Mouse (Mus musculus): ENCODE data around the gene Cryba4. TPM values are rescaled to one million over a fixed set of nuclear protein-coding genes. Genes with fewer than 3 reads are reported as not detected.

Cryba4 gene
- polyA plus RNA-seq, 1 experiment: not detected

DNA sequence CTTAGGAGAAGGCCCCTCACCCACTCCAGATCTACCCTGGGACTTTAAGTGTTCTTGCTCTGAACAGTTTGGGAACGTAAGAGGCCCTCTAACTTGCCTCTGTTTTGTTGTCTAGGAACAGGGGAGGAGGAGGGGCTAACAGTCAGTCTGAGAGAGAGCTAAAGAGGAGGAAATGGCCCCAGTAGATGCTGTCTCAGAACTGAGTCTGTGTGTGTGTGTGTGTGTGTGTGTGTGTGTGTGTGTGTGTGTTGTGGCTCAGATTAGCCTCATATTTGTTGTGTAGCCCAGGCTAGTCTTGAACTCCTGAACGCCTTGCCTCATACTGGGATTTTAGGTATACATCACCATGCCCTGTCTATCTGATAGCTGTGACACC, 34.3 kb upstream of the Cryba4 start:
- TF ChIP-seq POLR2A (IDR thresholded peaks at IDR 0.05; ENCODE audit: low read depth, low read length): no peak
- TF ChIP-seq CTCF (conservative IDR thresholded peaks at IDR 0.05; ENCODE audit: insufficient read depth, insufficient read length, low read depth, low read length): no peak
- H3K36me3 ChIP-seq (ENCODE audit: control insufficient read depth, insufficient read depth, low read length): no peaks in the 10 kb centered on the region
- H3K27ac ChIP-seq (ENCODE audit: insufficient read depth, low read depth, low read length): no peak overlapping the region
- WGBS: 83% methylated on average over 2 of the region's 2 CpGs
- H3K4me3 ChIP-seq (ENCODE audit: insufficient read depth, low read depth, low read length): no peak overlapping the region
- H3K4me1 ChIP-seq (ENCODE audit: control insufficient read depth, insufficient read depth, low read length): peaks cover 16% of the 10 kb centered on the region
- DNase-seq: no peak
- no peaks in the 10 kb centered on the region for H3K27me3 ChIP-seq (replicated peaks; ENCODE audit: control insufficient read depth, insufficient read depth, low read length)

GRCm38 (mm10) chr5:112285548-112286085, 33.3 kb upstream of the Cryba4 start:
- Histone ChIP-seq H3K4me1 (ENCODE audit: control insufficient read depth, insufficient read depth, low read length) (peaks cover 16% of the 10 kb centered on the region), H3K27ac (ENCODE audit: insufficient read depth, low read depth, low read length) (no peak overlapping the region), H3K27me3 (replicated peaks; ENCODE audit: control insufficient read depth, insufficient read depth, low read length) (no peaks in the 10 kb centered on the region), H3K4me3 (ENCODE audit: insufficient read depth, low read depth, low read length) (no peak overlapping the region), H3K36me3 (ENCODE audit: control insufficient read depth, insufficient read depth, low read length) (no peaks in the 10 kb centered on the region)
- WGBS: 89% methylated on average over 7 of the region's 7 CpGs
- no peak for TF ChIP-seq CTCF (conservative IDR thresholded peaks at IDR 0.05; ENCODE audit: insufficient read depth, insufficient read length, low read depth, low read length)
- TF ChIP-seq POLR2A (IDR thresholded peaks at IDR 0.05; ENCODE audit: low read depth, low read length): no peak
- no peak for DNase-seq

- no peaks in the 10 kb centered on the region for H3K27me3 ChIP-seq (replicated peaks; ENCODE audit: control insufficient read depth, insufficient read depth, low read length)
- no peak for TF ChIP-seq CTCF (conservative IDR thresholded peaks at IDR 0.05; ENCODE audit: insufficient read depth, insufficient read length, low read depth, low read length)
- no peak overlapping the region for H3K4me3 ChIP-seq (ENCODE audit: insufficient read depth, low read depth, low read length)
- 60% methylated on average over 7 of the region's 7 CpGs for WGBS
- H3K36me3 ChIP-seq (ENCODE audit: control insufficient read depth, insufficient read depth, low read length): no peaks in the 10 kb centered on the region
- peak overlapping the region; percentile 62 for H3K27ac ChIP-seq (ENCODE audit: insufficient read depth, low read depth, low read length)
- peaks cover 16% of the 10 kb centered on the region for H3K4me1 ChIP-seq (ENCODE audit: control insufficient read depth, insufficient read depth, low read length)
- no peak for DNase-seq
Measured at GRCm38 (mm10) chr5:112284203-112284582, 31.9 kb upstream of the Cryba4 start.

DNA sequence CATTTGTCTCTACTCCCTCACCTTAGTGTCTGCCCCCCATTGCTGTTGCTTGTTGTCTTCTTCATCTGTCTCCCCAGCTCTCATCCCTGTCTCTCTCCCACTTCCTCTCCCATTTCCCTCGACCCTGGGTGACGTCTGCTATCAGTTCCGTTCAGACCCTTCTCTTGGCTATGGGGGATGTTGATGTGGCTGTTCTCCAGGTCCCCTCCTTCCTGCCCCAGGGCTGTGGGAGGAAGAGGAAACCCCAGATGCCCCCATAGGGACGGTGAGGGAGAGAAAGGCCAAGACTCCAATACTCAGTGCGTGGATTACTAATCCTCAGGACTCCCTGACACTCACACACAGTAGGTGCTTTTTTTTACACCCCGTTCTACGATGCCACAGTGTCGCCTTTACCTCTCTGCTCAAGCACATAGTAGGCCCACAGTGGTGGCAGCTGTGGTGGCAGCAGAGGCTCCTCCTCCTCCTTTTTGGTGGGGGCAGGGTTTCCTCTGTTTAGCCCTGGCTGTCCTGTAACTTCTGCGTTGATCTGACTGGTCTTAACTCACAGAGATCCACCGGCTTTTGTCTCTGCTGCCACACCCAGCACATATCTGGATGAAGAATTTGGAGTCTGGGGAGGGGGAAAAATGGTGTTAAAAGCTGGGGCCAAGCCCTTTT, 31.4 kb upstream of the Cryba4 start:
- H3K4me1 ChIP-seq (ENCODE audit: control insufficient read depth, insufficient read depth, low read length): peaks cover 18% of the 10 kb centered on the region
- H3K27me3 ChIP-seq (replicated peaks; ENCODE audit: control insufficient read depth, insufficient read depth, low read length): no peaks in the 10 kb centered on the region
- peak overlapping the region; percentile 62 for H3K27ac ChIP-seq (ENCODE audit: insufficient read depth, low read depth, low read length)
- TF ChIP-seq POLR2A (IDR thresholded peaks at IDR 0.05; ENCODE audit: low read depth, low read length) (no peak), CTCF (conservative IDR thresholded peaks at IDR 0.05; ENCODE audit: insufficient read depth, insufficient read length, low read depth, low read length) (no peak)
- WGBS: 61% methylated on average over 10 of the region's 10 CpGs
- no peak overlapping the region for H3K4me3 ChIP-seq (ENCODE audit: insufficient read depth, low read depth, low read length)
- H3K36me3 ChIP-seq (ENCODE audit: control insufficient read depth, insufficient read depth, low read length): no peaks in the 10 kb centered on the region
- DNase-seq: peak; percentile 78

GRCm38 (mm10) chr5:112282780-112283482, 30.6 kb upstream of the Cryba4 start:
- no peaks in the 10 kb centered on the region for H3K36me3 ChIP-seq (ENCODE audit: control insufficient read depth, insufficient read depth, low read length)
- TF ChIP-seq POLR2A (IDR thresholded peaks at IDR 0.05; ENCODE audit: low read depth, low read length) (no peak), CTCF (conservative IDR thresholded peaks at IDR 0.05; ENCODE audit: insufficient read depth, insufficient read length, low read depth, low read length) (no peak)
- WGBS: 60% methylated on average over 9 of the region's 9 CpGs
- peak overlapping the region; percentile 38 for H3K27ac ChIP-seq (ENCODE audit: insufficient read depth, low read depth, low read length)
- H3K4me3 ChIP-seq (ENCODE audit: insufficient read depth, low read depth, low read length): no peak overlapping the region
- H3K27me3 ChIP-seq (replicated peaks; ENCODE audit: control insufficient read depth, insufficient read depth, low read length): no peaks in the 10 kb centered on the region
- peak; percentile 48 for DNase-seq
- peaks cover 18% of the 10 kb centered on the region for H3K4me1 ChIP-seq (ENCODE audit: control insufficient read depth, insufficient read depth, low read length)

DNA sequence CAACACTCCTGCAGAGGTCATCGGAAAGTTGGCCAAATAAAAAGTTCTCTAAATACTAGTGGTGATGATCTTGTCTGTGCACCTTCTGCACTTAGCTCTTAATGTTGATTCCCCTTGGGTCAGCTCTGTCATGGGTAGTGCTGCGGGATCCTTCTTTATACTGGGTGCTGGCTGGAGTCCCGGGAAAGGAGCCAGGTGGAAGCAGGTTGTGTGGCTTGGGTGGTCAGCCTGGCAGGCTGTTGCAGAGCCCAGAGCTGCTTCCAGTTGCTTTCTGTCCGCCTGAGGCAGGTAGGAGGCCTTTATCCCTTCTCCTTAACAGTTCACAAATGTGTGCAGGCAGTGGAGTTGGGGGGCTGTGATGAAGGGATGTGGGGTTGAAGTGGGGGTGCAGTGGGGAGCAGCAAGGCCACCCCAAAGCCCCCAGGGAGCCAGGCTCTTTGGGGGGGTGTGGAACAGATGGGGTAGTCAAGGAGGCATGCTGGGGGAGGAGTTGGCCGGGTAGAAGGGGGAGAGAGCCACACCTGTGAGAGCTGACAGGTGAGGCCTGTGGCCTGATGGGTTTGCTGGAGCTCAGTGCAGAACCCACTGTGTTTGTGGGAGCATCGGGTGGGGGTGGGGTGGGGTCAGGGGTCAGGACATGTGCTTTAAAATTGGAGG, 29.9 kb upstream of the Cryba4 start:
- Histone ChIP-seq H3K27ac (ENCODE audit: insufficient read depth, low read depth, low read length) (no peak overlapping the region), H3K4me1 (ENCODE audit: control insufficient read depth, insufficient read depth, low read length) (peaks cover 13% of the 10 kb centered on the region), H3K27me3 (replicated peaks; ENCODE audit: control insufficient read depth, insufficient read depth, low read length) (no peaks in the 10 kb centered on the region), H3K36me3 (ENCODE audit: control insufficient read depth, insufficient read depth, low read length) (no peaks in the 10 kb centered on the region), H3K4me3 (ENCODE audit: insufficient read depth, low read depth, low read length) (no peak overlapping the region)
- TF ChIP-seq POLR2A (IDR thresholded peaks at IDR 0.05; ENCODE audit: low read depth, low read length) (no peak), CTCF (conservative IDR thresholded peaks at IDR 0.05; ENCODE audit: insufficient read depth, insufficient read length, low read depth, low read length) (no peak)
- DNase-seq: peak; percentile 54
- WGBS: 45% methylated on average over 6 of the region's 6 CpGs

DNA sequence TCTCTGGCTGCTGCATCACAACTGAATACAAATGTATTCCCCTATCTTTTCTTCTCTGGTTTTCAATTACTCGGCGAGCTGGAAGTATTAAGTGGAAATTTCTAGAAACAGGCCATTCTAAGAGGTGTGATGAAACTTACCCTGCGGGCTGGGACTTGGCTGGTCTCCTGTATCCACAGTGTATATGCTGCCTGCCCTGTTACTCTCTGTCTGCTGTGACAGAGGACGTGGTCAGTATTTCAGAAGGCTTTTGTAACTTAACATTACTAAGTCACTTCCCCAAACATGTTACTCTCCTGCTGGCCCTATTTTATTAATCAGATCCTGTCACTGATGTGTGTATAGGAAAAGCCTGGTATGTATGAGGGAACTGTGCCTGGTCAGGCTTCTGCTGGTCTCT, 29.4 kb upstream of the Cryba4 start:
- WGBS: 84% methylated on average over 4 of the region's 4 CpGs
- Histone ChIP-seq H3K4me3 (ENCODE audit: insufficient read depth, low read depth, low read length) (no peak overlapping the region), H3K4me1 (ENCODE audit: control insufficient read depth, insufficient read depth, low read length) (peaks cover 9% of the 10 kb centered on the region), H3K36me3 (ENCODE audit: control insufficient read depth, insufficient read depth, low read length) (no peaks in the 10 kb centered on the region), H3K27me3 (replicated peaks; ENCODE audit: control insufficient read depth, insufficient read depth, low read length) (no peaks in the 10 kb centered on the region), H3K27ac (ENCODE audit: insufficient read depth, low read depth, low read length) (no peak overlapping the region)
- TF ChIP-seq CTCF (conservative IDR thresholded peaks at IDR 0.05; ENCODE audit: insufficient read depth, insufficient read length, low read depth, low read length): no peak
- no peak for TF ChIP-seq POLR2A (IDR thresholded peaks at IDR 0.05; ENCODE audit: low read depth, low read length)
- no peak for DNase-seq
